Mouse (Mus musculus) liver, embryonic 12.5 days (tissue): ENCODE measurements around the gene Pde5a. TPM values are rescaled to one million over a fixed set of nuclear protein-coding genes. Genes with fewer than 3 reads are reported as not detected.

Experiments used
- ATAC-seq: fragments of 200-750 bp; cut with Nextera tagmentation; 2 replicates; pipeline ENCODE4 v1.8.0; 2017; ENCODE audit warnings: moderate number of reproducible peaks, mild to moderate bottlenecking, moderate library complexity
- H3K27ac ChIP-seq: fragments of 300-500 bp; sonication (generic); 2 replicates; pipeline ENCODE4 v1.5.1; 2016; ENCODE audit warnings: mild to moderate bottlenecking
- H3K27me3 ChIP-seq: fragments of 300-500 bp; sonication (generic); replicated peaks from 2 replicates; pipeline ENCODE4 v1.6.1; 2016; ENCODE audit warnings: mild to moderate bottlenecking, moderate library complexity
- H3K36me3 ChIP-seq: fragments of 300-500 bp; sonication (generic); 2 replicates; pipeline ENCODE4 v1.6.1; 2016; ENCODE audit warnings: mild to moderate bottlenecking, moderate library complexity
- H3K4me1 ChIP-seq: fragments of 300-500 bp; sonication (generic); 2 replicates; pipeline ENCODE4 v1.6.1; 2016
- H3K4me2 ChIP-seq: fragments of 300-500 bp; sonication (generic); 2 replicates; pipeline ENCODE4 v1.6.1; 2016; ENCODE audit warnings: mild to moderate bottlenecking, moderate library complexity
- H3K4me3 ChIP-seq: fragments of 300-500 bp; sonication (generic); 2 replicates; pipeline ENCODE4 v1.5.1; 2016; ENCODE audit warnings: mild to moderate bottlenecking, moderate library complexity
- H3K9ac ChIP-seq: fragments of 300-500 bp; sonication (generic); 2 replicates; pipeline ENCODE4 v1.6.1; 2016; ENCODE audit warnings: mild to moderate bottlenecking, moderate library complexity
- H3K9me3 ChIP-seq: fragments of 300-500 bp; sonication (generic); replicated peaks from 2 replicates; pipeline ENCODE4 v1.6.1; 2016; ENCODE audit warnings: mild to moderate bottlenecking, moderate library complexity
- WGBS: fragments of 180-500 bp; shearing (Covaris S2); methylation state at CpG from one replicate; pipeline ENCODE4 v1.1.7; 2016; ENCODE audit not compliant: insufficient replicate concordance; 5-methylcytosine and 5-hydroxymethylcytosine counted together
- polyA plus RNA-seq: library from polyadenylated mRNA; unstranded; fragments of >200 nt; fragmentation: Nextera tagmentation; extraction: Ambion mirVana; gene quantifications from 2 replicates; pipeline ENCODE4 v1.2.1, GENCODE M21; 2016

The Pde5a gene
- polyA plus RNA-seq, 1 experiment from 2014 or later = 2.6 TPM

DNA sequence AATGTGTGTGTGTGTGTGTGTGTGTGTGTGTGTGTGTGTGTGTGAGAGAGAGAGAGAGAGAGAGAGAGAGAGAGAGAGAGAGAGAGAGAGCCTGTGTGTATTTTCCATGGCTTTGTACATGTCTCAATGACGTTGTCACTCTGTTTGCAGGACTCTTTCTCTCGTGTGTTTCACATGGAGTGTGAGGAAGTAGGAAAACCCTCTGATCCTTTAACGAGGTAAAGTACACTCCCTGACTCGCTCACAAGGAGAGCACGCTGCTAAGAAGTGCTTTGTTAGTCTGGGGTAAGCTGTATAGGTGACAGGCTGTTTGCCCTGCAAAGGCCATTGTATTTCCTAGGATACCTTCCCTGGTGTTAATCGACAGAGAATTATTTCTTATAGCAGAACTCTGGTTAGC is 52.7 kb downstream of the Pde5a start:
- Histone ChIP-seq H3K27me3 (no peaks in the 10 kb centered on the region), H3K4me2 (no peak overlapping the region), H3K36me3 (no peaks in the 10 kb centered on the region), H3K4me3 (no peak overlapping the region), H3K9me3 (no peaks in the 10 kb centered on the region), H3K27ac (no peak overlapping the region), H3K9ac (no peak overlapping the region), H3K4me1 (no peaks in the 10 kb centered on the region)
- WGBS = 63% methylated on average over 6 of the region's 6 CpGs
- no peak for ATAC-seq

DNA sequence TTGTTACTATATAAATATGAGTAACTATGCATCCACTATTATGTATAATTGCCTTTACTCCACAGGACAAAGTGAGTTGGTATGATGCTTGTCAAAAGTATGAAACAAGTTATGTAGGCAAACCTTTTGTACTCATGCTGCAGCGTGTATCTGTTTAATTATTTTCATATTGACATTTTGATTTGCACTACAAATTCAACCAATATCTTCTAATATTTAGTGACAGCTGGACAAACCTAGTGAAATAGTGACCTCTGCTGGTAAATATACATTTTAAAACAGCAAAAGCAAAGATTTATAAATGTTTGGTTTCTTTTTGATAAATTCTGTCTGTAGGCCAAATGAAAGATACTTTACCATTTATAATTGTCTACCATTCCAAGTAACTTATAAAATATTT is 55.5 kb downstream of the Pde5a start:
- no peak for ATAC-seq
- Histone ChIP-seq H3K4me3 (no peak overlapping the region), H3K27ac (no peak overlapping the region), H3K36me3 (no peaks in the 10 kb centered on the region), H3K9me3 (no peaks in the 10 kb centered on the region), H3K4me2 (no peak overlapping the region), H3K27me3 (no peaks in the 10 kb centered on the region), H3K9ac (no peak overlapping the region), H3K4me1 (no peaks in the 10 kb centered on the region)
- 27% methylated on average over 1 of the region's 1 CpGs for WGBS

DNA sequence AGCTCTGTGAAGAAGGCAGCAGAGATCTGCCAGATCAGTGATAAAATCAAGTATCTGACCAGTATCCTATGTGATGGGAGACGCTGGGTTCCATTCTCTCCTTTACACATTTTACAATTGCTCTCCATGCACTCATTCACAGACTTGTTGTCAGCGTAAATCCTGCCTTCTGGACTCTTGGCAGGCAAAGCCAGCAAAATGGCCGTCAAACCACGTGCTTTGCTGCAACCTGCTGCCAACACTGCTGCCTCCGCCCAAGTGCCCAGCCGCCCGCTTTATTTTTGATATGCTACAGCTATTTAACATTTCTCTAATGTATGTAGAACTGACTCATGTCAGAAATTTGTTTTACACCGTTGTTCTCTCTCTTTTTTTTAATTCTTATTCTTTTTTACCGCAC is 59.6 kb downstream of the Pde5a start:
- no peak for ATAC-seq
- H3K27me3 ChIP-seq = no peaks in the 10 kb centered on the region
- no peak overlapping the region for H3K27ac ChIP-seq
- WGBS = 83% methylated on average over 9 of the region's 9 CpGs
- no peaks in the 10 kb centered on the region for H3K4me1 ChIP-seq
- H3K9me3 ChIP-seq = no peaks in the 10 kb centered on the region
- H3K4me2 ChIP-seq = no peak overlapping the region
- no peak overlapping the region for H3K4me3 ChIP-seq
- H3K9ac ChIP-seq = no peak overlapping the region
- H3K36me3 ChIP-seq = 0 out of 2 replicates have a peak, but pooled peaks cover 3% of the 10 kb centered on the region

DNA sequence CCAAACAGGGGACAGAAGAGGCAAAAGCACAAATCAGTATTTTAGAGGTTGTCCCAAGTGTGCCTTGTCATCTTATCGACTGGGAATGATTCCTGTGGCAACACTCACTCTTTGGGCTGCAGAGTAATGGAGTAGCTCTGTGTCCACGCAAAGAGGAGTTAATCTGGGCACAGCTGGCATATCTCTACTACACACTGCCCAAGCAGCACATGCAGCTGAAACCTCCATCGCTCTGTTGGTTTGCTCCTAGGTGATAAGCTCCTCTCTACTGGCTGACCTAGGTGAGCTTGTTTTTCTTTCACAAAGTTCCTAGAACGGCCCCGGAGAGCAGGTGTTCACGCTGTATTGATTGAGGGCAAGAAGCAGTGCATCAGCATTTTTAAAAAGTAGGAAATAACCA is 60.8 kb downstream of the Pde5a start:
- H3K4me1 ChIP-seq = no peaks in the 10 kb centered on the region
- H3K36me3 ChIP-seq = 0 out of 2 replicates have a peak, but pooled peaks cover 3% of the 10 kb centered on the region
- H3K27me3 ChIP-seq = no peaks in the 10 kb centered on the region
- no peak overlapping the region for H3K4me2 ChIP-seq
- no peak overlapping the region for H3K27ac ChIP-seq
- H3K9ac ChIP-seq = no peak overlapping the region
- H3K9me3 ChIP-seq = no peaks in the 10 kb centered on the region
- H3K4me3 ChIP-seq = no peak overlapping the region
- WGBS = 74% methylated on average over 6 of the region's 6 CpGs
- ATAC-seq = no peak

DNA sequence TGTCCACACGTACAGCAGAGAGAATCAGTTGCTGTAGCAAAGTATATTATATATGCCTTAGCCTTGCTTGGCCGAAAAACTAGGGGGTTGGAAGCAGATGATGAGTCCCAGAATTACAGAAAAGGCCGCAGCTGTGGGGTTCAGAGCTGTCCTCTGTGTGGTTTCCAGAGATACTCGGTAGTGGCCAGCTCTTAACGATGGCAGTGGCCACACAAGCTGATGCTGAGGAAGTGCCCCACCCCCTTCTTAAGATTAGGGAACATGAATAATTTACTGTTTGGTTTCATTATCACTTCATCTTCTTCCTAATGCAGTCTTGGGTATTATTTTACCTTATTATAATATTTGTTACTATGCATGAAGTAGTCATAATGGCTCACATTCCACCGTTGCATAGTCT is 71.3 kb downstream of the Pde5a start:
- 45% methylated on average over 6 of the region's 6 CpGs for WGBS
- no peak overlapping the region for H3K9ac ChIP-seq
- no peak overlapping the region for H3K4me3 ChIP-seq
- no peak overlapping the region for H3K4me2 ChIP-seq
- no peaks in the 10 kb centered on the region for H3K4me1 ChIP-seq
- H3K36me3 ChIP-seq = 0 out of 2 replicates have a peak, but pooled peaks cover 4% of the 10 kb centered on the region
- no peaks in the 10 kb centered on the region for H3K9me3 ChIP-seq
- H3K27me3 ChIP-seq = no peaks in the 10 kb centered on the region
- H3K27ac ChIP-seq = no peak overlapping the region
- ATAC-seq = no peak

DNA sequence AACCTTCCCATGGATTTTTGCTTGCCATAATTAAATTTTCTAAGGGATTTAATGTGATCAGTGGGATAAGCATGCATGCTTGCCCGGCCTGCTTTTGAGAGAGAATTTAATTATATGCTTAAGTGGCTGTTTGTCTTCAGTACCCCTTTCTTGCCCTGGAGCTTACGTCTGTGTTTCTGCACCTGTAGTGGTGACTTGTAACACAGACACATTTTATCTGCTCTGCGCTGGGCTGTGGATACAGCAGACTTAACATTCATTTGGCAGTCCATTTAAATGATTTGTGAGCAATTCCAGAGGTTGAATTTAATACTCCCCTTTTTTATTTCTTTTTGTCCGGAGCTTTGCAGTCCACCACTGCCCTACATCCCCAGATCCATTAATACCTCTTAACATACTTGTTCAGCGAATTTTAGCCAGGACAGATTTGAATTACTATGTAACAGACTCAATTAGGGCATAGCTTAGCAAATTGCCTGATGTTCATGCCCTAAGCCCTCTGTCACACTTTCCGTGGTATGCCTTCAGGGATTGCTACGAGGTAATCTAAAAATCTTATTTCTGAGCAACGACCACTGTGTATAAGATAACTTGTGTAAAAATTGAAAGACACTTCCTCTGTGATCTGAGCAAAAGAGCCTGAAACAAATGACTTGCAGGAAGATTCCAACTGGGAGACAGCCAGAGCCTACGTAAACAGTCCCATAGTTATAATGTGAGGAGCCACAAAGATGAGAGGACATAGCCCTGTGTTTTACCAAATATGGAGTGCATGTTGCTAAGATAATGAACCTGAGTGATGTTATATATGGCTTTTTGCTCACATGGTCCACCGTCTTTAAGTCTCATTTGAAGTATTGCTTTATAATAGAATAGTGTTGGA is 72.0 kb downstream of the Pde5a start:
- 62% methylated on average over 10 of the region's 10 CpGs for WGBS
- 0 out of 2 replicates have a peak, but pooled peaks cover 4% of the 10 kb centered on the region for H3K36me3 ChIP-seq
- no peak overlapping the region for H3K4me3 ChIP-seq
- H3K4me2 ChIP-seq = no peak overlapping the region
- no peak overlapping the region for H3K27ac ChIP-seq
- no peak overlapping the region for H3K9ac ChIP-seq
- no peaks in the 10 kb centered on the region for H3K9me3 ChIP-seq
- H3K4me1 ChIP-seq = no peaks in the 10 kb centered on the region
- no peak for ATAC-seq
- no peaks in the 10 kb centered on the region for H3K27me3 ChIP-seq

DNA sequence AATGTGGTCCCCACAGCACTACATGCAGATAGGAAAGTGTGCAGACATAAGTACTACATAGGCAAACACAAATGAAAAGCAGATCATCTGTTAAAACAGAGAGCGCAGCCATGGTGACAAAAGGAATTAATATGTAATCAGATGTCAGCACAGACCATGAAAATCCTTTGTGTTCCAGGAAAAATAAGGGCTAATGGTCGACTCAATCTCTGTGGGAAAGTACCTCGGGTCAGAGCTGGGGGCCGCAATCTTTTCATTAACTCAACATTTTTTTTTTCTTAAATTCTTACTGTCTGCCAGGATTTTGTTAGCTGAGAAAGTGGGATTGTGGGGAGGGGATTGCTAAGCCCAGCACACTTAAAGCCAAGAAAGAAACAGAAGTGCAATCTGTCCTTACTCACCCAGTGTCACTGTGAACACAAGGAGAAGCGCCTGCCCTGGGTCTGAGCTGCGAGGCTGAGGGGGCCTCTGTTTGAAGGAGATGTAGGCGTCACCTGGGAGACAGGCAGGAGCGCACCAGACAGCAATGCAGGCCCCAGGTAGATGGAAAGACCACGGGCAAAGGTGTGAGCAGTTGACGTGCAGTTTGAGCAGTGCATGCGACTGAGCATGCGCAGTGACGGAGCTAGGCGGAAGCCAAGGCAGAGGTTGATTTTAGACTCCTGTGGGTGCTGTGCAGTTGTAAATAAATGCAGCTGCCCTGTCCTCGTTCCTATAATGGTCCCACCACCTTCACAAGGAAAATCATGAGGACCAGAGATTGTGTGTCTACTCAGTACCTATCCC is 72.9 kb downstream of the Pde5a start:
- H3K9ac ChIP-seq = no peak overlapping the region
- H3K4me2 ChIP-seq = no peak overlapping the region
- no peaks in the 10 kb centered on the region for H3K9me3 ChIP-seq
- 0 out of 2 replicates have a peak, but pooled peaks cover 4% of the 10 kb centered on the region for H3K36me3 ChIP-seq
- H3K4me1 ChIP-seq = no peaks in the 10 kb centered on the region
- no peak for ATAC-seq
- H3K4me3 ChIP-seq = no peak overlapping the region
- 80% methylated on average over 15 of the region's 15 CpGs for WGBS
- no peak overlapping the region for H3K27ac ChIP-seq
- H3K27me3 ChIP-seq = no peaks in the 10 kb centered on the region

DNA sequence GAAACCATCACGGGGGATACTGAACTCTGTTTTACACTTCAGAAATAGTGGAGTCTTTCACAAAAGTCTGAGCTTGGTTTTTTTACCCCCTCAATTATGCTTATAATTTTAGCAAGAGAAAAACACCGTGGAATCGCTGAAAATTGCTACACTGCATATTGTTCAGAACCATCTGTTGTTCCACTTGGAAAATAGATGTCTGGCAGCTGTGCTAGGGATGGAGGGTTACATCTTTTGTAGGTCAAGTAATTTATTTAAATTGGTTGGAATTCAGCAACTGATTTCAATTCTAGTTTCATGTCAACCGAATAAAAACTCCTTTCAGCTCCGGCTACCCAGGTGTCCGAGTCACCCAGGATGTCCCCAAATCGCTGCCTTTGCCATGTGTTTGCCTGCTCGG is 78.6 kb downstream of the Pde5a start:
- ATAC-seq = no peak
- WGBS = 79% methylated on average over 8 of the region's 8 CpGs

DNA sequence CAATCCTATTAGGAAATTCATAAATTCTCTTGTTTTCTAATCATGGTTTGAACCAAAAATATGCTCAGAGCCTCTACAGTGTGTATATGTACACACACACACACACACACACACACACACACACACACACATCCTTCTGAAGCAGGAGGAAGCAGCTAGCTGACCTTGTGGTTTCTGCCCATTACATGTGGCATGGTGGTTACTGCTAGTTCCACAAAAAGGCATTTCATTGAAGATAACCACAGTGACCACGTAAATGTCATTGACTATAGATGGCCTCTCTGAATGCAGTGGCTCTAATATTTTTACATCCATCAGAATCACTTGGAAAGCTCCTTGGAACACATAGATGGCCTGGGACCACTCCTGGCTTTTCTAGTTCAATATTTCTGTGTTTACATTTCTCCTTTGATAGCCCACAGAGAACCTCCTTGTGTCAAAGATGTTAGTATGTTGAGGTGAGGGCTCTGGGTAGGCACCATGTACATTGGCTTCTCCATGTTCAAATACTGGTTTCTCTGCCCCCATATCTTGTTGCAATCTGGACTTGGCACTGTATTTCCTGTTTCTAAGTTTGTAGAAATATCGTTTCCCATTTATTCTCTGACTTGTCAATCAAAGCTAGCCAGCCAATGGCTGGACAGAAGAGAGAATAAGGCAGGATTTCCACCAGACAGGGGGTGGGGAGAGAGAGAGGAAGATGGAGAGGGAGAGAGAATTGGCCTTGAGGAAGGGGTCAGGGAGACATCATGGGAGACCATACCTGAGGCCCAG is 81.5 kb downstream of the Pde5a start:
- no peaks in the 10 kb centered on the region for H3K36me3 ChIP-seq
- H3K27ac ChIP-seq = no peak overlapping the region
- H3K9me3 ChIP-seq = no peaks in the 10 kb centered on the region
- ATAC-seq = no peak
- H3K4me3 ChIP-seq = no peak overlapping the region
- no peak overlapping the region for H3K9ac ChIP-seq
- no peaks in the 10 kb centered on the region for H3K4me1 ChIP-seq
- 27% methylated on average over 2 of the region's 2 CpGs for WGBS
- H3K27me3 ChIP-seq = no peaks in the 10 kb centered on the region
- no peak overlapping the region for H3K4me2 ChIP-seq

More for the DNA sequence above, 78.6 kb downstream of the Pde5a start:
- no peak overlapping the region for H3K4me3 ChIP-seq
- no peak overlapping the region for H3K9ac ChIP-seq
- 0 out of 2 replicates have a peak, but pooled peaks cover 4% of the 10 kb centered on the region for H3K36me3 ChIP-seq
- H3K9me3 ChIP-seq = no peaks in the 10 kb centered on the region
- no peaks in the 10 kb centered on the region for H3K4me1 ChIP-seq
- H3K27me3 ChIP-seq = no peaks in the 10 kb centered on the region
- no peak overlapping the region for H3K27ac ChIP-seq
- no peak overlapping the region for H3K4me2 ChIP-seq

DNA sequence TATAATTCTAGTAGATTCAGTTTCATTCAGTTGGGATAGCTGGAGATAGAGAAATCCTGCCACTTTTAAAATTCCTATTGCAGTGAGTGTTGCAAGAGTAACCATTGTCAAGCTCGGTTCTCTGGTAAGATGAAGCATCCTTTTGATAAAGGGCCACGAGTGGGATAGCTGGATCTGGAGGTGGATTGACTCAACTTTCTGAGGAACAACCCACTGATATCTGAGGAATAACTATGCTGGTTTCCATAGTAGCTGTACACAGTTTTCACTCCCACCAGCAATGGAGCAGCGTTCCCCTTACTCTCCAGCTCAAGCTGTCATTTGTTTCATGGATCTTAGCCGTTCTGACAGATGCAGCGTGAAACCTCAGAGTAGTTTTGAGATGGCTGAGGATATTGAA is 82.2 kb downstream of the Pde5a start:
- WGBS = 72% methylated on average over 5 of the region's 5 CpGs

DNA sequence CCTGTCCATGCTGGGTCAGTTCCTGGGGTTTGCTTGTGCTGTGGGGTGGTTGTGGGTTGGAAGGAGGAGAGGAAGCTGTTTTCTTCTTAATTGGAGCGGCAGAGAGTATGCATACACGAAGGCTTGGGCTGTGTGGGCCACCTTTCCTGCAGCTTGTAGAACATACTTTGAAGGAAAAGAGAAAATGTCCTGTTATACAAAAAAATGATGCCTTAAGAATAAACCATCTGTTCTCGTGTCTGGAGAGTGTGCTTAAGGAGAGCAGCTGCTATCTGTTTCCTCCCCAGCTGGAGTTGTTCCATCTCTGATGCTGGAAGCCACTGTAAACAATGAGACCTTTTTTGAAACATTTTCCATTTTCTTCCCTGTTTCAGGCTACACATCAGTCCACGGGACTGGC is 85.8 kb downstream of the Pde5a start:
- H3K9ac ChIP-seq = no peak overlapping the region
- H3K4me1 ChIP-seq = no peaks in the 10 kb centered on the region
- 60% methylated on average over 4 of the region's 4 CpGs for WGBS
- H3K4me3 ChIP-seq = no peak overlapping the region
- no peak overlapping the region for H3K4me2 ChIP-seq
- no peaks in the 10 kb centered on the region for H3K9me3 ChIP-seq
- no peak for ATAC-seq
- H3K36me3 ChIP-seq = no peaks in the 10 kb centered on the region
- no peak overlapping the region for H3K27ac ChIP-seq
- H3K27me3 ChIP-seq = no peaks in the 10 kb centered on the region

More for the DNA sequence above, 82.2 kb downstream of the Pde5a start:
- no peak overlapping the region for H3K4me3 ChIP-seq
- no peaks in the 10 kb centered on the region for H3K9me3 ChIP-seq
- no peak overlapping the region for H3K4me2 ChIP-seq
- no peaks in the 10 kb centered on the region for H3K4me1 ChIP-seq
- no peak overlapping the region for H3K27ac ChIP-seq
- no peaks in the 10 kb centered on the region for H3K36me3 ChIP-seq
- no peak for ATAC-seq
- H3K27me3 ChIP-seq = no peaks in the 10 kb centered on the region
- no peak overlapping the region for H3K9ac ChIP-seq
